ENCODE assay signal across 8 mouse cellular contexts in genomic region chr6:90422565-90422964, GRCm38 (mm10). TPM values are rescaled to one million over a fixed set of nuclear protein-coding genes. Genes with fewer than 3 reads are reported as not detected.
DNase-seq lines count a peak whose midpoint lies in the region; ATAC-seq lines count a peak whose summit lies in the region.

No protein-coding gene starts in this region.

- peak; percentile 90 for ATAC-seq in hindbrain, embryonic 15.5 days (ENCODE audit: low FRiP score, low read depth)

- no peaks in the 10 kb centered on the region for H3K27me3 ChIP-seq in hindbrain, embryonic 15.5 days

- peaks cover 12% of the 10 kb centered on the region for H3K4me1 ChIP-seq in hindbrain, embryonic 15.5 days (replicated peaks)

- no peak overlapping the region; the same call in 1 of the 2 replicates for H3K4me3 ChIP-seq in hindbrain, embryonic 15.5 days

- 3% methylated on average over 14 of the region's 14 CpGs for WGBS in hindbrain, embryonic 15.5 days

- H3K9ac ChIP-seq in hindbrain, embryonic 15.5 days: no peak overlapping the region; the same call in 1 of the 2 replicates

- peak; percentile 96 for DNase-seq in R1 (ENCODE audit: low read depth, low spot score)
- peak; percentile 88 to 89 for DNase-seq in cerebellum, postnatal 14 days
- peak; percentile 75 to 80 for DNase-seq in frontal cortex, postnatal 36 days (ENCODE audit: low spot score in 2 of 2)
- DNase-seq in layer of hippocampus, postnatal 36 days: peak; percentile 74 to 75
- DNase-seq in lung, postnatal 36 days: peak; percentile 82
- DNase-seq in retina, postnatal 7 days (ENCODE audit: low read depth, low spot score): peak; percentile 53
- peak; percentile 74 for DNase-seq in urinary bladder, postnatal 25 days (ENCODE audit: low spot score)

- peak overlapping the region; percentile 57 for H3K27ac ChIP-seq in hindbrain, embryonic 15.5 days (replicated peaks)

- H3K4me2 ChIP-seq in hindbrain, embryonic 15.5 days: peak overlapping the region; percentile 50

- no peaks in the 10 kb centered on the region for H3K36me3 ChIP-seq in hindbrain, embryonic 15.5 days

- no peaks in the 10 kb centered on the region for H3K9me3 ChIP-seq in hindbrain, embryonic 15.5 days

RNA-seq across cellular contexts. Expression of gene Cfap100, which starts 6.0 kb away (rescaled TPM):
- polyA plus RNA-seq in hindbrain, embryonic 15.5 days (2015; fragmentation: Nextera tagmentation; extraction: Ambion mirVana): 6.7 and 7.2 TPM in 2 replicates
- 10 to 100 TPM; 10.7 to 16.8 TPM for total RNA-seq in layer of hippocampus, postnatal 36 days (2021)

RNA-seq across cellular contexts. Expression of gene Klf15, which starts 39.8 kb away (rescaled TPM):
- 17.3 and 20.0 TPM in 2 replicates for polyA plus RNA-seq in hindbrain, embryonic 15.5 days (2015; fragmentation: Nextera tagmentation; extraction: Ambion mirVana)
- total RNA-seq in layer of hippocampus, postnatal 36 days (2021): 10 to 100 TPM; 26.2 to 41.7 TPM

RNA-seq across cellular contexts. Expression of gene Zxdc, which starts 53.3 kb away (rescaled TPM):
- 9.8 and 11.2 TPM in 2 replicates for polyA plus RNA-seq in hindbrain, embryonic 15.5 days (2015; fragmentation: Nextera tagmentation; extraction: Ambion mirVana)
- 10 to 100 TPM; 29.6 to 33.5 TPM for total RNA-seq in layer of hippocampus, postnatal 36 days (2021)
